Mouse (Mus musculus) myocyte (in vitro differentiated cells): ENCODE data around the gene Slc4a10. TPM values are rescaled to one million over a fixed set of nuclear protein-coding genes. Genes with fewer than 3 reads are reported as not detected.

ENCODE experiments used
- H3K27me3 ChIP-seq: one replicate; pipeline ENCODE4 v1.6.1; 2011; ENCODE audit not compliant: control insufficient read depth, insufficient read depth, insufficient read length
- H3K36me3 ChIP-seq: one replicate; pipeline ENCODE4 v1.6.1; 2011; ENCODE audit not compliant: control insufficient read depth, insufficient read depth
- H3K4me2 ChIP-seq: one replicate; pipeline ENCODE4 v1.6.1; 2011; ENCODE audit warnings: low read depth, control low read depth
- H3K4me3 ChIP-seq: one replicate; pipeline ENCODE4 v1.5.1; 2011; ENCODE audit warnings: mild to moderate bottlenecking, control low read depth, moderate library complexity
- H3K79me2 ChIP-seq: one replicate; pipeline ENCODE4 v1.6.1; 2011; ENCODE audit not compliant: control insufficient read depth, insufficient read depth
- H3ac ChIP-seq: one replicate; pipeline ENCODE4 v1.6.1; 2011; ENCODE audit not compliant: control insufficient read depth, insufficient read length
- CEBPB ChIP-seq: IDR thresholded peaks from 2 replicates; pipeline ENCODE4 v1.6.1; 2011; ENCODE audit warnings: mild to moderate bottlenecking, moderate library complexity; ENCODE audit not compliant: poor library complexity, insufficient read depth, severe bottlenecking
- E2F4 ChIP-seq: IDR thresholded peaks from one replicate; pipeline ENCODE4 v1.6.1; 2011; ENCODE audit warnings: mild to moderate bottlenecking, control low read depth, moderate library complexity; ENCODE audit not compliant: insufficient read depth
- MAX ChIP-seq: IDR thresholded peaks from one replicate; pipeline ENCODE4 v1.6.1; 2011; ENCODE audit warnings: low read depth, mild to moderate bottlenecking, control low read depth
- MYOD1 ChIP-seq, 3 experiments: IDR thresholded peaks; one replicate each; pipeline ENCODE4 v1.6.1; 2011; ENCODE audit warnings: control low read depth in 2 of 3, low read depth in 2 of 3, mild to moderate bottlenecking in 2 of 3, moderate library complexity in 1 of 3; ENCODE audit not compliant: insufficient read length in 2 of 3, control insufficient read depth in 1 of 3
- MYOG ChIP-seq, 3 experiments: IDR thresholded peaks; one replicate each; pipeline ENCODE4 v1.6.1; 2011; ENCODE audit warnings: control low read depth in 2 of 3, low read depth in 2 of 3, mild to moderate bottlenecking in 2 of 3; ENCODE audit not compliant: insufficient read length in 2 of 3, control insufficient read depth in 1 of 3, insufficient read depth in 1 of 3
- POLR2A ChIP-seq: IDR thresholded peaks from one replicate; pipeline ENCODE4 v1.6.1; 2011; ENCODE audit warnings: low read depth, mild to moderate bottlenecking, control low read depth, moderate library complexity; ENCODE audit not compliant: insufficient read length
- POLR2AphosphoS2 ChIP-seq: IDR thresholded peaks from one replicate; pipeline ENCODE4 v1.6.1; 2011; ENCODE audit warnings: low read depth, control low read depth; ENCODE audit not compliant: insufficient read length
- REST ChIP-seq: IDR thresholded peaks from one replicate; pipeline ENCODE4 v1.6.1; 2011; ENCODE audit warnings: mild to moderate bottlenecking, control low read depth, moderate library complexity; ENCODE audit not compliant: insufficient read depth, insufficient read length
- SRF ChIP-seq: IDR thresholded peaks from one replicate; pipeline ENCODE4 v1.6.1; 2011; ENCODE audit warnings: low read depth; ENCODE audit not compliant: control insufficient read depth, insufficient read length
- TCF12 ChIP-seq: IDR thresholded peaks from one replicate; pipeline ENCODE4 v1.6.1; 2011; ENCODE audit warnings: mild to moderate bottlenecking, control low read depth; ENCODE audit not compliant: poor library complexity, insufficient read depth, severe bottlenecking
- TCF3 ChIP-seq: IDR thresholded peaks from one replicate; pipeline ENCODE4 v1.6.1; 2011; ENCODE audit warnings: low read depth, control low read depth; ENCODE audit not compliant: insufficient read length
- USF1 ChIP-seq: IDR thresholded peaks from one replicate; pipeline ENCODE4 v1.6.1; 2011; ENCODE audit warnings: low read depth, mild to moderate bottlenecking, control low read depth, moderate library complexity
- polyA plus RNA-seq: library from polyadenylated mRNA; unstranded; fragments of >200 nt; fragmentation: generic; extraction: Trizol; gene quantifications from one replicate; pipeline ENCODE4 v1.2.1, GENCODE M21; 2012; ENCODE audit warnings: missing spikeins

Slc4a10 gene
- polyA plus RNA-seq, 1 experiment, result not detected

DNA sequence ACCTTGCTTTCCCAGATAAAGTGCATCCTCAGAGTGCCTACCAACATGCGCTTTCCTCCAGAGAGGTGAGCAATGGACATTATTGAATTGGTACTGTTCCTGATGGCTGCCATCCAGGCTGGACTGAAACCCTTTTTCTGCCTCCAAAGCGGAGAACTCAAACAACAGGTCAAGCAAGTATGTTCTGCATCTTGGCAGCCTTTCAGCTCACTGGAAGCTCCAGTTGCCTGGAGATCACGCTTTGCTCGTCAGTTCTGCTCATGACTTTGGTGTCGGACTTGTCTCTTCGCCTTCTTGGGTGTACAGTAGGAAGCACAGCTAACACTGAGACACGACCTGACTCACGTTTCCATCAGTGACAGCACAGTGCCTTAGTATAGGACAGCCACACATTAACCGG lies 315.9 kb downstream of the Slc4a10 start:
- TF ChIP-seq TCF12 (no peak), MYOG (IDR thresholded peaks at IDR 0.05; ENCODE audit: control insufficient read depth in 1 of 3, insufficient read depth in 1 of 3, insufficient read length in 2 of 3, low read depth in 2 of 3) (no peak), TCF3 (no peak), SRF (no peak)
- Histone ChIP-seq H3K36me3 (no peaks in the 10 kb centered on the region), H3K4me3 (no peak overlapping the region), H3K79me2 (no peaks in the 10 kb centered on the region), H3ac (no peak overlapping the region), H3K4me2 (no peak overlapping the region), H3K27me3 (no peaks in the 10 kb centered on the region)

- no peak for TF ChIP-seq MAX
- no peak for TF ChIP-seq SRF
- no peak for TF ChIP-seq POLR2A
- no peak for TF ChIP-seq E2F4
- no peak for TF ChIP-seq TCF12
- no peak for TF ChIP-seq TCF3
- TF ChIP-seq USF1, result no peak
- TF ChIP-seq POLR2AphosphoS2, result no peak
- no peak for TF ChIP-seq CEBPB
- TF ChIP-seq MYOD1 (IDR thresholded peaks at IDR 0.05; ENCODE audit: control insufficient read depth in 1 of 3, insufficient read length in 2 of 3, low read depth in 2 of 3), result no peak
- H3K79me2 ChIP-seq, result no peaks in the 10 kb centered on the region
Observed at GRCm38 (mm10) chr2:62363606-62364005, 317.3 kb downstream of the Slc4a10 start.

GRCm38 (mm10) chr2:62368349-62369053 lies 322.2 kb downstream of the Slc4a10 start:
- no peaks in the 10 kb centered on the region for H3K27me3 ChIP-seq
- no peaks in the 10 kb centered on the region for H3K36me3 ChIP-seq

More at GRCm38 (mm10) chr2:62363606-62364005, 317.3 kb downstream of the Slc4a10 start:
- H3K36me3 ChIP-seq, result no peaks in the 10 kb centered on the region
- H3ac ChIP-seq, result no peak overlapping the region
- no peak overlapping the region for H3K4me2 ChIP-seq
- no peak overlapping the region for H3K4me3 ChIP-seq
- H3K27me3 ChIP-seq, result no peaks in the 10 kb centered on the region

DNA sequence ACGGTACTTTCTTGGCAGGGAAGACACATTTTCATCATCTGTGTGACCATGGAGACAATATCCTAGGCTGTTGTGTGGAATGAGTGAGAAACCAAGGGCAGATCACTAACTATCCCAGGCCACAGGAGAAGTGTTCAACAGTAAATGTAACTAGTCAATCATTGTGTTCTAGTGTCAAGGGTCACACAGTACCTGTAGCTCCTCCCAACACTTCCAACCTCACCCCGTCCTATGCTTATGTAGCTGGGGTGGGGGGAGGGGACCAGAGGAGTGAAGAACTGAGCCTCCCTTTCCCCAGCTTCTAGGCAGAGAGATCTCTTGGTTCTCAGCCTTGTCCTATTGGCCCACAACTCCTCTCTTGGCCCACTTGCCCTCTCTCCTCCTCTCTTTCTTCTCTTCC lies 323.8 kb downstream of the Slc4a10 start:
- H3K79me2 ChIP-seq, result no peaks in the 10 kb centered on the region
- H3ac ChIP-seq, result no peak overlapping the region
- no peak overlapping the region for H3K4me2 ChIP-seq
- no peaks in the 10 kb centered on the region for H3K27me3 ChIP-seq
- H3K4me3 ChIP-seq, result no peak overlapping the region
- no peak for TF ChIP-seq TCF3
- H3K36me3 ChIP-seq, result no peaks in the 10 kb centered on the region

More at GRCm38 (mm10) chr2:62368349-62369053, 322.2 kb downstream of the Slc4a10 start:
- Histone ChIP-seq H3K79me2 (no peaks in the 10 kb centered on the region), H3K4me2 (no peak overlapping the region), H3ac (no peak overlapping the region), H3K4me3 (no peak overlapping the region)
- TF ChIP-seq TCF12 (no peak), CEBPB (no peak), MYOD1 (IDR thresholded peaks at IDR 0.05; ENCODE audit: control insufficient read depth in 1 of 3, insufficient read length in 2 of 3, low read depth in 2 of 3) (no peak), POLR2AphosphoS2 (no peak), REST (no peak), E2F4 (no peak), USF1 (no peak), MYOG (IDR thresholded peaks at IDR 0.05; ENCODE audit: control insufficient read depth in 1 of 3, insufficient read depth in 1 of 3, insufficient read length in 2 of 3, low read depth in 2 of 3) (no peak), POLR2A (no peak)

DNA sequence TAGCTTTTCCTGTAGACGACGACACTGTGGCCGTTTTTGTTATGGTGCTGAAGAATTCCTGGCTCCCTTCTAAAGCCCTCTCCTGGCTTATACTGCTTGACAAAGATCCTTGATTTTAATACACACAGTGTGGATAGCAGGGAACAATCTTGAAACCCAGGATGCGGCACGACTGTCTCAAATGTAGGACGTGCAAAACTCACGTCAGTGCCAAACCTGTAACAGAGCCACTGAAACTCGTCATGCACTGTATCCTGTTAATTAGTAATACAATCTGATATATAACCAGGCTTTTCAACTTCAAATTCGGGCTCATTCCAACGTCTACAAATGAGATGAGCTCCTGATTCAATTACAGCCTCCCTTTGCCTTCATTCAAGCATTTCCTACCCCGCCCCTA lies 327.4 kb downstream of the Slc4a10 start:
- TF ChIP-seq MAX (no peak), USF1 (no peak), TCF12 (no peak), CEBPB (no peak)
- Histone ChIP-seq H3K4me2 (no peak overlapping the region), H3K27me3 (no peaks in the 10 kb centered on the region), H3ac (no peak overlapping the region), H3K79me2 (no peaks in the 10 kb centered on the region), H3K36me3 (no peaks in the 10 kb centered on the region), H3K4me3 (no peak overlapping the region)

Other genes with a start within 250 kb of the Slc4a10 start
- gene Tbr1, start 243.5 kb upstream of the Slc4a10 start, polyA plus RNA-seq, result 0.01 TPM